Mouse (Mus musculus): ENCODE measurements around the gene Rpl29.

Gene Rpl29

DNA sequence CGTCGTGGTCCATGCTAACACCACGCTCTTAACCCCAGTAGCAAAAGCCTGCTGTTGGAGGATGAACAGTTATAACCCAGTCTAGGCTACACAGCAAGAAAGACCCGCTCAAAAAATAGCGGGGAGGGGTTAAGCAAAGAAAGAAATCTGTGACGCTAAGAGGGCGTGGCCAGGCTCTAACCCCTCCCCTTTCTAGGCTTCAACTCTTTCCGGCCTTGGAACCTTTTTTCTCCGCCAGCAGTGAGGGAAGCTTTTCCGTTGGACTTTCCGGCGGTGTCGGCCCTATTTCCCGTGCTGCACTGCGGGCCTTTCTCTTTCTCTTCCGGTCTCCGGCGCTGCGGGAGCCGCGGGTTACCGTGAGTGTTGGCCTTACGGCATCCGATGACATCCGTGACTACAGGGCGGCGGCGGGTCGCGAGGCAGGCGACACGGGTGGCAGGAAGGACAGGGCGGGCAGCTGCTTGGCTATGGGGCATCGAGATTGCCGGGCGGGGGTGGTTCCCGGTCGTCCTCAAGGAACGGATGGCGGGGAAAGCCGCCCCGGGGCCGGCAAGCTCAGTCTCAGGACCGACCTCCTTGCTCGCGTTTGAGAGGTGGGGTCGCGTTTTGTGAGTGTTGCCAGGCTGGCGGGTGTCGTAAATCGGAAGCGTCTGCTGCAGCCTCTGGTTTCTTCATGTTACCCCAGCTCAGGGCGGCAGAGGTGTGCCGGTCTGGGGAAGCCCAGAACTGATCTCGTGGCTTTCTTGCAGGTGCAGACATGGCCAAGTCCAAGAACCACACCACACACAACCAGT is at the start of gene Rpl29:
Rpl29 (plus strand) TSS at position 234 of the 794 bp plus-strand sequence.
- peak; percentile 78 for ATAC-seq (ENCODE audit: low TSS enrichment)

DNA sequence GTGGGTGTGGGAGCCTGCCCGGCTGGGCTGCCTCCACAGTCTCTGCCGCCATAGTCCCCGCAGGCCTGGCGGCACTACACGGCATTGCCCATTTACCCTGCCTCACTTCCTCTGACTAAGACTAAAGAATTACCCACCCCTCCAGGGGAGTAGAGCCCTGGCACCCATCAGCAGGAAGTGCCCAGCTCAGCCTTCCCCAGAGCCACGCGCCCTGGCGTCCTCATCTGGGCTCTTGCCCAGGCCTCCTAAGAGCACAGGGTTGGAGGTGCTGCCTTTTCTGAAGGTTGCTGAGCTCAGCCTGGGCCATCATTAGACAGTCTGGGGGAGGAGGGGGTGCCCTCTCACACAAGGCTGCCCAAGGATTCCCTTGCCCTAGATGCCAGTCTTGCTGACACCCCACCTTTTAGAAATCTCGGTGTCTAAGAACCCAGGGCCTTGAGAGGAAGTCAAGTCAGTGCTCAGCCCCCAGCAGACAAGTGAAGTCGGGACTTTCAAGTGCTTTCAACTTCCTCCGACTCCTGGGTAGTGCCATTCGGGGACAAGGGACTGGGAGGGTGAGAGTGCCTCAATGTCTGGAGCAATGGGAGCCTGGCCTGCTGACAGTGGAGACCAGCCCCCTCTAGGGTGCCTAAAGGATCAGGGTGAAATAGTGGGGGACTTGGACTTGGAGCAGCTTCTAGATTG is 42.9 kb upstream of the Rpl29 start:
- ATAC-seq (ENCODE audit: low TSS enrichment) = peak; percentile 41; the same call in 1 of the 2 replicates

DNA sequence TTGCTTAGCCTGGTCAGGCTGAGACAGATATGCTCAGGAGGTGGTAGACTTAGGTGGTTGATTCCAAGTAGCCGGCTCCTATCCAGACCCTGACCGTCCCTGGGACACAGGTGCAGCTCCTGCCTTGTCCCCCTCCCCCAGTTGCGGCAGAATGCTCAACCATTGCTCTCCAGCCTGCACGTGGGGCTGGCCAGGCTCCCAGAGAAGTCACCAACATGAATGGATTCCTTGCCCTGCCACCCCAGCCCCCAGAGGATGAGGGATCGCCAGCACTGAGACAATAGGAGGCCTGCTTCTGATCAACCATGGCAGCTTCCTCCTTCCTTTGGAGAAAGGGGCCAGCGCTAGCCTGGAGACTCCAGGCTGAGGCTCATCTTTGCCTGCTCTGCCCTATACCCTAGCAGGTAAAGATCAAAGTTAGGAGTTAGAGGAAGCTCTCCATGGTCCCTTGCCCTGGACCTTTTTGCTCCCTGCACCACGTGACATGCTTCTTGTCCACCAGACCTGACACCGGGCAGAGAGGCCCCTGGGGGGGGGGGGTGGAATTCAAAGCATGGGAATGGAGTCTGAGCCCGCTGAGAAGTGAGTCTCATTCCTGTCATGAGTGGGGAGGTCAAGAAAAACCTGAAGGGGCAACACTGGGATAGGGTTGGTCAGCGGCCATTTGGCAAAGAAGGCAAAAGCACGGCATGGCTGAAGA is 36.3 kb upstream of the Rpl29 start:
- ATAC-seq (ENCODE audit: low TSS enrichment) = no peak

DNA sequence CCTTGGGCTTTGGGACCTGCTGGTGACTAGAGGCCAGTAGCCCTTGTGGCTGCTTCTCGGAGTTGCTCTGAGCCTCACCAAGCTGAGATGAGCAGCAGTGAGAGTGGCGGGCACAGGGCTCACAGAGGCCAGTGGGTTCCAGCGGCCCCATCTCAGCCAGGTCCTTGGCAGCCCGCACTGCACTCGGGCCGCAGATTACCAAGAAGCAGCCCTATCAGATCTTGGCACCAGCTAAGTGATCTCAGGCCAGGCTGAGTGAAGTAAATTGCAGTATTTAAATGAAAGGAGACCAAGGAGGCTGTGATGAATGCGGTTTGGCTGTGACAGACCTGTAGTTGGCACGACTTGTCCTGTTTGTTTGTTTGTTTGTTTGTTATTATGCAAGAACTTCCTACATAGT is 35.7 kb upstream of the Rpl29 start:
- no peak for ATAC-seq (ENCODE audit: low TSS enrichment)

DNA sequence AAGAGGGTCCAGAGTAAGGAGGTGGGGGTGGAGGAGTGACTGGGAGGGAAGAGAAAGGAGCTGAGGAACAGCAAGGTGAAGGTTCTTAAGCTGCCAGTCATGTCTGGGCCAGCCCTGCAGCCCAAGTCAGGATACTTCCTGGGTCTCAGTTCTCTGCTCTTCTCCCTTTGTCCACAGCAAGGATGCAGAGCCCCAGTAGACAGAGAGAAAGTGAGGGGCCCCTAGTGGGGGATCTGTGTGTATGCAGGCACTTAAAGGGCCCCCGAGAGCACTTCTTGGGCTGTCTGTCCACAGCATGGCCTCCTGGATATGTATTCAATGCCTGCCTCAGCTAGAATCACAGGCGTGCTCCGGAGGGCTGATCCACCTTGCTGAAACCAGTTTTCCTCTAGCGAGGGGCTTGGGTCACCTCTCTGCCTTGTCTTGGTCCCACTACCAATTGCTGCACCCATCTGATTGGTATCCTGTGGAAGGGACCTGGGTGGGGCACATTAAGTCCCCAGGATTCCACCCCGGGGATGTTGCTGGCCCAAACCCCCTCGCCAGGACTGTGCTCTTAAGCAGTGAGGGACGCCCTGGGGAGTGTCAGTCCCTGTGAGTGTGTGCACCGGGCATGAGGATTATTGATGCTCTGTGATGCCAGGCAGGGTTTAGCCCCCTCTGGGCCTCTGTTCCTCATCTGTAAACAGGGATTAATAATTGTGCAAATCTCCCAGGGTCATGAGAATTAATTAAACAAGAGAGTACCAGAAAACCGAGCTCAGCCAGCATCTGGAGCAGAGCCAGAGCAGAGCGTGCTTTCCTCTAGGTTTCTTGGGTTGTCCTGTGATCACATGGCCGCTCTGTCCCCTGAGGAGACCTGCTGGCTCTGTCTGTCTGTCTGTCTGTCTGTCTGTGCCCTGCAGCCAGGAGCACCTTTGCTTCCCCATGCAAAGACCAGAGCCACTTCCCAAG is 34.3 kb upstream of the Rpl29 start:
- ATAC-seq (ENCODE audit: low TSS enrichment) = peak; percentile 77

DNA sequence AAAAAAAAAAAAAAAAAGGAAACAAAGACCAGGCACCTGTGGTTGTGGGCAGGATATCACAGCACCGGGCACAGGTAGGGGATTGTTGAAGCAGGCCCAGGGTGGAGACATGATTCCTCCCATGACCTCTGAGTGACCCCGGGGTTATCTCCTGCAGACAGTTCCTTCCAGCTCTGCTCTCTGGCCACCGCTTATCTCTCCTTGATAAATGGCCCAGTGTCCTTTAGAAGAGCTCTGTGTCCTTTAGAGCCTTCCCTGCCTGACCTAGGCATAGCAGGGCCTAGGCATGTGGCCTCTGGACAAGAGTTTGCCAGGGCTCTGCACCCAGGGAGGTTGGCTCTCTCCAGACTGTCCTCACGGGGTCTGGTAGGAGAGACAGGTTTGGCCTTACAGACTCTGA is 31.5 kb upstream of the Rpl29 start:
- no peak for ATAC-seq (ENCODE audit: low TSS enrichment)

DNA sequence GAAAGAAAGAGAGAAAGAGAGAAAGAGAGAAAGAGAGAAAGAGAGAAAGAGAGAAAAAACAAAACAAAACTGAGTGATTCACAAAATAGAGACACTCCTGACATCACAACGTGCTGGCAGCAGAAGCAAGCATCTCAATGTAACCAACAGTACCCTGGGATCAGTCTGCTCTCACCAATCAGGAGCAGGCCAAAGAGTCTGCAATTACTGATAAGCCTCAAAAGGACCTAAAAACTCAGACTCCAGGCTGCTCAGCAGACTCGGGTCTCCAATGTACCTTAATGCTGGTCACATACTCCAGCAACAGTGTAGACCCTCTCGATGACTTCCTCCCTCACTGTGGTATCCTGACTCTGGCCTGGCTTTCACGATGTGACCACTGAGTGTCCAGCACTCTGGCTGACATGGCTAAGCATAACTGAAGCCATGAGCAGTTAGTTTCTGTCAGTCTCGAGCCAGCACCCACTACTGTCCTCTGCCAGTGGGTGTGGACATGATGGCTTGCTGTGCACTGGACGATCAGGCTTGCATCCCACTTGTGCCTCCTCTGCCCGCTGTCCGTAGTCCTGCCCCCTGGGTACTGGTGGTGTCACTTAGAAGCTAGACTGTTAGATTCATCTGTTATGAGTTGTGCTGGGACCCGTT is 30.5 kb upstream of the Rpl29 start:
- no peak for ATAC-seq (ENCODE audit: low TSS enrichment)

DNA sequence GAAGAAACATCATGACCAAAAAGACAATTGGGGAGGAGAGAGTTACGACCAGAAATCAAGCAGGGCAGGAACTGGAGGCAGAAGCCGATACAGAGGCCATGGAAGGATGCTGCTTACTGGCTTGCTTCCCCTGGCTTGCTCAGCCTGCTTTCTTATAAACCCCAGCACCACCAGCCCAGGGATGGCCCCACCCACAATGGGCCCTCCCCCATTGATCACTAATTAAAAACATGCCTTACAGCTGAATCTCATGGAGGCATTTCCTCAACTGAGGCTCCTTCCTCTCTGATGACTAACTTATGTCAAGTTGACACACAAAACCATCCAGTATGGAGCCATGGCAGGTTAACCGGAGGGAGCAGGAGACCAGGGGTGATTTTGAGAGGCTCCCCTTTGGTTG is 29.4 kb upstream of the Rpl29 start:
- ATAC-seq (ENCODE audit: low TSS enrichment) = no peak

DNA sequence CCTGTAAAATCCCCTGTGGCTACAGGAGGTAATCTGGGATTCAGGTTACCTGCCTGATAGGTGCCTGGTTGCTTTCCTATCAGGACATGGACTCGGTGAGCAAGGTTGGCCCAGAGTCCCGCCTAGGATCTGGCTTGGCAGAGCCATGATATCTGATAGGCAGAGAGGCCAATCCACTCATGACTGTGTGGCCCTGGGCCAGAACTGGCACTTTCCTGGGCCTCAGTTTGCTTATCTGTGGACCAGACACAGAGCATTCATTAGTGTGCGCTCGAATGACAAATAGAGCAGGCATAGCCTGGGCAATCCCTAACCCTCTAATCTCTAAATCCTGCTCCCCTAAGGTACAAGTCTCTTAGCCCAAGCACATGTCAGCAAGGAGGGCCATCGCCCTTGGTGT is 27.1 kb upstream of the Rpl29 start:
- ATAC-seq (ENCODE audit: low TSS enrichment) = 0 out of 2 replicates have a peak, but pooled peaks have one; percentile 1

DNA sequence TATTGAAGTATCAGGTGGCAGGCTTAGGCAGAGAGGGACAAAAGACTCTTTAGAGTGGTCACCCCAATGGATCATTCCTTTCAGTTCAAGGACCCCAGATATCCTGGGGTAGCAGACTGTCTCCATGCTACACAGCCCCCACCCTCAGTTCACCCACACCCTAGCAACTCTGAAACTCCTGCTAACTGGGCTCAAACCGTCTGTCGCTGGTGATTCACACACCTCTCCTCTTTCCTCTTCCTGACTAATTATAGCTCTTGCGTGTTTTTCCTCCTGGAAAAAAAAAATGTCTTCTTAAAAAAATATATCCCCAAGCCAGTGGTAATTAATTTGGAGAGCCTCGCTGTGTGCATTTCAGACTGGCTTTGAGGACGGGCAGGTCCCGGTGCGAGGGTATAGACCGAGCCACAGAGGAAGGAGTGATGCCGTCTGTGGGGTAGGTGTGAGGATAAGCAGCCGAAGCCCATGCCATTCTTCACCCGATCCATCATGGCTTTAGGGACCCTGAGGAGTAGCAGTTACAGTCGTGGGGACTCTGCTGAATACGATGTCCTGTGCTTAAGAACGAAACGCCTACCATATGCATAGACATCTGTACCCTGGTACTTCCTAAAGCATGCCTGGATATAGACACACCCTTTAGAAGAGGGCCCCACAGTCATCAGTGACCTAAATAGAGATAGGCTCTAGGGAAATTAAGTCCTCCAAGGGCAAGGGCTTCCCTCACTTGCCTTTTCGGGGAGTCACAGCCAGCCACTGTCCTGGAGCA is 26.5 kb upstream of the Rpl29 start:
- ATAC-seq (ENCODE audit: low TSS enrichment) = peak; percentile 79

DNA sequence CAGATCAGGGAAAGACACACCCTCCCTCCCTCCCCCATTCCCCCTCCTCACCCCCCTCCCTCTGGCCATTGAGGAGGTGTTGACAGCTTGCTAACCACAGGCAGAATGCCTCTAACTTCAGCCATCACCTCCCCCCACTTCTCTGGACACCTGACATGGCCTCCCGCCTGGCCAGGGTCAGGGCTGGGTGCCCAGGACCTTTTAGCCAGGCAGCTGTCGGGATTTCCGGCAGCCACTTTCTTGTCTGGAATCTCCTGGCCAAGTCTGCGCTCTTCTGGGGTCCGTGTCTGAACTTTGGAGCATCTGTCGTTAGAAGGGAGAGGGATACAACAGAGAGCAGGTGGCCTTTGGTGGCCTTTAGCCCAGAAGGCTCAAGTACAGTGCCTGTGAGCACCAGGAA is 24.0 kb upstream of the Rpl29 start:
- no peak for ATAC-seq (ENCODE audit: low TSS enrichment)

DNA sequence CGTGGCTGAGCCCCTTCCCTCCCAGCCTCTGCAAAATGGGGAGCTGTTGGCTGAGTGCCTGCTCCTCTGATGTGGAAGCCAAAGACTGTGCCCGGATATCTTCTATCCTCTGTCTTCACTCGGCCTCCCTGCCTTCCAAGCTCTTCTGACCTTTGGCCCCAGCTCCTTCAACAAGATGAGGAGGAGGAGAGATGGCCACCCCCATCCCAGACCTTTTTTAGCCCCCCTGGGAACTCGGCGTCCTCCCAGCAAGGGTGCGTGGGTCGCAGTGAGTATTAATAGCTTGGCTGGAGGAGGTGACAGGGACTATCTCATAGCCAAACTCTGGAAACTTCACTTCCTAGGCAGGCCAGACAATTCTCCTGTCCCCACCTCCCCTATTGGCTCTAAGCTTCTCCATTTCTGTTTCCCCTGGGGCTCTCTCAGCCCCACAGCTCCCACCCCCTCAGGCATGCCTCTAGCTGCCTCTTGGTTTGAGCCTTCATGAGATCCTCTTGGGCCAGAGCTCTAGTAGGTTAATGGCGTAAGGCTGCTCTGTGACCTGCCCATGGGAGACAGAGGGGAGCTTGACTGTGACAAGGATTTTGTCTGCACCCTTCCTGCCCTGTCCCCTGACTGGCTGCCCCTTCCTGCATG is 22.7 kb upstream of the Rpl29 start:
- ATAC-seq (ENCODE audit: low TSS enrichment) = peak; percentile 41; the same call in 1 of the 2 replicates

DNA sequence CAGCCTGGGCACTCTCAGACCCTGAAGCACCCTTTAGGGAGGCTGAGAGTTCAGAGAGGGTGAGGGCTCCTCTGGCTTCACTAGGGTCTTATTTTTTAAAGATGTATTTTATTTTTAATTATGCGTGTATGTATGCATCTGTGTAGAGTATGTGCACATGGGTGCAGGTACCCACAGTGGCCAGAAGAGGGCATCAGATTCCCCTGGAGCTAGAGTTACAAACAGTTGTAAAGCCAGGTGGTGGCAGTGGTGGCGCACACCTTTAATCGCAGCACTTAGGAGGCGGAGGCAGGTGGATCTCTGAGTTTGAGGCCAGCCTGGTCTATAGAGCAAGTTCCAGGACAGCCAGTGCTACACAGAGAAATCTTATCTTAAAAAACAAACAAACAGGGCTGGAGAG is 20.2 kb upstream of the Rpl29 start:
- ATAC-seq (ENCODE audit: low TSS enrichment) = no peak

DNA sequence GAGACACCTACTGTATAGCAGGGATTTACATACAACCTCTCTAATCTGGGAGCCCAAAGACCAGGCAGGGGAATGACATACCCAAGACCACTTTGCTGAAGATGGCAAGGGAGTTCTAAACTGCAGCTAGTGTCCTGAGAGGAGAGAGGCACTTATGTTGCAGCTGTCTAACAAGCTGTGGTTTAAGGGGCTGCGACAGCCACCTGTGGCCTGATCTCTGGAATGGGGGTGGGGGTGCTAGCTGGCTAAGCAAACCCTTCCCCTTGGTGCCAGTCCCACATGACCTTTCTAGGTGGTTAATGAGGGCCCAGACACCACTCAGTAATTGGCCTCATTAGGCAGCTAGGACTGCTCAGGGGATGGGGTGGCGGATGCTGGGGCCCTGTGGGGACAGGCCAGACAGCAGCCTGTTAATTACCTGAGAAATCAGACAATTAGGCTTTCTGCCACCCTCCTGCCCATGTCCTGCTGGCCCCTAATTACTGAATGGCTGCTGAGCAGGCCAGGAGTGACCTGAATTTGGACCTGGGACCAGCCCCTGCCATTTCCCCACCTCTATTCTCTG is 19.1 kb upstream of the Rpl29 start:
- ATAC-seq (ENCODE audit: low TSS enrichment) = no peak

DNA sequence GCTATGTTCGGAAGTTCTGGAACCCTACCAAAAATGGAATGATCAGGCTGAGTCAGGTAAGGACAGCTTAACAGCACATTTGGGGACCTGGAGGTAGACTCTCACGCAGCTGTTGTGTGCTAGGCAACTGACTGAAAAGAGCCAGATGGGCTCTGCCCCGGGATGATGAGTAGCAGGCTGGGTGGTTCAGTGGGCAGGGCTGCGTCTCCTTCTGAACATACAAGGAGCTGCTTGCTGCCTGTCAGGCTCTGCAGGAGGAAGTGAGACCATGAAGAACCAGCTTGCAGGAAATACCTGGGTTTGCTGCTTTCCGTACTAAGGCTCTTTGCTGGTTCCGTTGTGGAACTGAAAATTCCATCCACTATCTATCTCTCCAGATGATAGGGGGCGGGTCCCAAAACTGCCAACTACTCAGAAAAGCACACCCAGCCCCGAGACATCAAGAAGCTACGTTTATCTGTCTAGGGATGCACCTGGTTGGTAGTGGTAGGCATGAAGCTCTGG is 18.1 kb upstream of the Rpl29 start:
- peak; percentile 53 for ATAC-seq (ENCODE audit: low TSS enrichment)

DNA sequence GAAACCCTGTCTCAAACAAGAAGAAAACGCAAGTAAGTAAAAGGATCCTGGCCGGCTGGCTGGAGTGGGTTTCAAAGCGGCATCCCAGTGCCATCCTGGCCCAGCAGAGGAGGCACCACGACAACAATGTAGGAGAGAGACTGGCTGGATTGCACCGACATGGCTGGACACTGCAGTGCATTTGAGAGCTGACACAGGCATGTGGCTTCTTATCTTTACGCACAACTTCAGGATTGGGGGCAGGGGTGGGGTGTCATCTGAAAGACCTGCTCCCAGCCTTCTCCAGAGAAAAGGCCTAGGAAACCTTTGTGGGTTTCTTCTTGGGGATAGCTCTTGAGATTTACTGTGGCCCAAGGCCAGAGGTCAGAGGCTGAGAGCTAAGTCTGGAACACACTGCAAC is 17.5 kb upstream of the Rpl29 start:
- ATAC-seq (ENCODE audit: low TSS enrichment) = no peak

DNA sequence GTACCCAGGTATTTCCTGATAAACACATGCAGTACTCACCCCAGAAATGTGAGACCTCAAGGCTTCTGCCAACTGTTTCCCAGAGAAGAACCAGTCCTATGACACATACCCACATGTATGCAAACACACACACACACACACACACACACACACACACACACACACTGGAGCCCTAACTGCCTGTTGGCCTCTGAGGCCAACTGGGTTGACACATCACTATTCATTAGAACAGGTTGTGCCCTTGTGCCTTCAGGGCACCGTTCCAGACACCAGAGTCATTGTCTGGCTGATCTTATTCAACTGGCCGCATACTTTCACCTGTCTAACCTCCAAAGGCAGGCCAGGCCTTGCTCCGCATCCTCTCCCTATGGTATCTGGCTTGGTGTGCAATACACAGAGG is 17.0 kb upstream of the Rpl29 start:
- no peak for ATAC-seq (ENCODE audit: low TSS enrichment)

DNA sequence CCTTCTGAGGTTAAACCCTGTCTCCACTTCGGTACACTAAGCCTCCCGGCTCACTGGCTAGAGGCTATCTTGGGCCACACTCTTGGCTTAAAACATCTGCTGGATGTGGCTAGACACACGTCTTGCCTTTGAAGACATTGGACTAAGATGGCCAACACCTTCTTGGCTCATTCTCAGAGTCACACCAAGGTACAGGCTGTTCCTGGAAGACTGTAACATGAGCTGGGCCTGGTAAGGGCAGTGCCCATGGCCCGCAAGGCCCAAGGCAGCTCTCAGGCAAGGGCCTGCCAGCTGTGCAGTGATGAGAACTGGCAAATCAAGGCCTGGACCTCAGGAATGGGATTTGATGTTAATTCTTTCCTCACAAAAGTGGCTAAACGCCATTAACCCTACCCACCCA is 15.6 kb upstream of the Rpl29 start:
- ATAC-seq (ENCODE audit: low TSS enrichment) = no peak

DNA sequence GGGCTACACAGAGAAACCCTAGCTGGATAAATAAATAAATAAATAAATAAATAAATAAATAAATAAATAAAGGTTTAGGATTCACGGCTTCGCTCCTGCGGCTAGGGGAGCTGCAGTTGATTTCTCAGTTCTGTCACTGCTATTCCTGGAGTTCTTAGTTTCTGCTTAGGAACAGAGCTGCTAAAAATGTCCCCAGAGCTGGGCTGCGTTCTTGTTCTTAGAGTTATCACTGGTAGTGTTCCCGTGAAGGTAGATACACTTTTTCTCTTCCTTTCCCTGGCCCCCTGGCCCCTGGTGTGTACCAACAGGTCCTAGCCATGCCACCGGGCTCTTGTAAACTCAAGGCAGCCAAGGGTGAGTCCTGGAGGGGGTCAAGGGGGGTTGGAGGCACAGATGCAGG is 12.4 kb upstream of the Rpl29 start:
- peak; percentile 38; the same call in 1 of the 2 replicates for ATAC-seq (ENCODE audit: low TSS enrichment)
